Mouse (Mus musculus): ENCODE measurements around the gene Sdccag8. TPM values are rescaled to one million over a fixed set of nuclear protein-coding genes. Genes with fewer than 3 reads are reported as not detected.

The Sdccag8 gene
- polyA plus RNA-seq, 1 experiment from 2014 or later: 25.4 TPM

DNA sequence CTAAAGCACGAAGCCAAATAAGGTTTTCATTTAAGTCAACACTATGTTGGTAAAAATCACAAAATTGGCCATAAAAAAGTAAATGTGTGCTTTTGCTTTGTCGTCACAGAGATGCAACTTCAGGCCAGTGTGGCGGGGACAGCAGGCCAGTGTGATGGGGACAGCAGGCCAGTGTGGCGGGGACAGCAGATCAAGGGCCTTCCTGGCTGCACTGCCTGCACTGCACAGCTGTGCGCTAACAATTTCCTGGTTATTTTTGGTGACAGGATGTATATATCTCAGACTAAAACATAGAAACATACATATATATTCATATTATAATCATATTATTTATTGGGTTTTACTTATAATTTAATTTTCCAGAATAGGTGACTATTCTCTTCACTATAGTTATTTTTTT lies 71.5 kb downstream of the Sdccag8 start:
- no peak for ATAC-seq (ENCODE audit: low read depth)
- WGBS: 85% methylated on average over 5 of the region's 5 CpGs

DNA sequence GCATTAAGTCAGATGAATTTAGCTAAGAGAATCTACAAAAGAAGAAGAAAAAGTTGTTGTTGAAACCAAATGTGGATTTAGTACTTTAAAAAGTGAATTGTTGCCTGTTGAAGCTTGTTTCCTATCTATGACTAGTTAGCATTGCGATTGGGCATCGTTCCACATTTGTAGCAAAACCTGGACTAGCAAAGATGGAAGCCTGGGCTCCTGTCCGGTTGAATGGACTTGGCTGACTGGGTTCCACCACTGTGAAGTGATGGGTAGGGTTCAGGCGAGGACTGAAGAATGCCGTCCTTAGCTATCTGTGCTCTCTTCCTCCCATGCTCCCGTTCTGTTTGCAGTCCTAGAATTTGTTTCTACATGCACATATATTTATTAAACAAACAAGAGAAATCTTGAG lies 89.3 kb downstream of the Sdccag8 start:
- no peak for ATAC-seq (ENCODE audit: low read depth)
- WGBS: 86% methylated on average over 6 of the region's 6 CpGs
- H3K4me3 ChIP-seq: no peak overlapping the region
- H3K9ac ChIP-seq: no peak overlapping the region
- no peaks in the 10 kb centered on the region for H3K4me1 ChIP-seq (replicated peaks)
- H3K27ac ChIP-seq (replicated peaks): no peak overlapping the region
- H3K4me2 ChIP-seq: no peak overlapping the region
- no peaks in the 10 kb centered on the region for H3K36me3 ChIP-seq
- no peaks in the 10 kb centered on the region for H3K27me3 ChIP-seq
- H3K9me3 ChIP-seq: no peaks in the 10 kb centered on the region

More for the DNA sequence above, 71.5 kb downstream of the Sdccag8 start:
- Histone ChIP-seq H3K36me3 (no peaks in the 10 kb centered on the region), H3K4me2 (no peak overlapping the region), H3K4me3 (no peak overlapping the region), H3K27ac (replicated peaks) (no peak overlapping the region), H3K9me3 (no peaks in the 10 kb centered on the region), H3K4me1 (replicated peaks) (peaks cover 7% of the 10 kb centered on the region), H3K9ac (no peak overlapping the region), H3K27me3 (no peaks in the 10 kb centered on the region)

DNA sequence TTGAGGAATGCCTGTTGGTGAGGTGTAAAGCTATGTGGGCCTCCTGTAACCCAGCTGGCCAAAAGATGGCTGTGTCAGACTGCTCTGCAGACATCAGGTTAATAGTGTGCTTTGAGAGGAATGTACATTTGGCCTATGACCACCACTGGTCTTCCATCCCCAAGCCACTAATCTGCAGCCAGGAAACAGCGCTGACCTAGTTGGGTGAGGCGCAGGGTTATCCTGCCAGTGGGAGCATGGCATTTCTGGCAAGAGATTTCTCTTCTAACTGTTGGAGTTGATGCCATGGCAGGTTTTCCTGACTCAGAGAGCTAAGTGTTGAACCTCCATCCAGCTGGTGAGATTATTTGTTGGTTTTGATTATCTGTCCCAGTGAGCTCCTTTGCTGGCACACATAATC lies 101.5 kb downstream of the Sdccag8 start:
- WGBS: 91% methylated on average over 2 of the region's 2 CpGs
- H3K9ac ChIP-seq: no peak overlapping the region
- ATAC-seq (ENCODE audit: low read depth): no peak

DNA sequence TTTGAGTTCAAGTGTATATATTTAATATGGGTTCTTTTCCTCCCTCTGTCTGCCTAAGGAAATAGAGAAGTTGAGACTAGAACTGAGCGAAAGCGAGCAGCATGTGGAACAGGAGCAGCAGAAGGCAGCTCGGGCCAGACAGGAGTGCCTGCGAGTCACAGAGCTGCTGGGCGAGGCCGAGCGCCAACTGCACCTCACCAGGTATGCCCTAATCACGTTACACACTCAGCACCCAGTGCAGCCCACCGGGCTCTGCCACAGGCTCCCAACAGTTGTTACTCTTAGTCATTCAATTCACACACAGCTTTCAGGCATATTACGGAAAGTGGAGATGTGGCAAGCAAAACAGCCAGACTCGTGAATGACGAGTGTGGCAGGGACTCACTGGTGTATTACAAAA lies 105.0 kb downstream of the Sdccag8 start:
- ATAC-seq (ENCODE audit: low read depth): no peak
- Histone ChIP-seq H3K9me3 (no peaks in the 10 kb centered on the region), H3K9ac (no peak overlapping the region), H3K36me3 (peaks cover 4% of the 10 kb centered on the region; the same call in 1 of the 2 replicates), H3K4me1 (replicated peaks) (peaks cover 6% of the 10 kb centered on the region; the same call in 1 of the 2 replicates), H3K4me2 (no peak overlapping the region), H3K27ac (replicated peaks) (no peak overlapping the region), H3K4me3 (no peak overlapping the region), H3K27me3 (no peaks in the 10 kb centered on the region)
- WGBS: 96% methylated on average over 12 of the region's 12 CpGs

More for the DNA sequence above, 101.5 kb downstream of the Sdccag8 start:
- H3K27me3 ChIP-seq: no peaks in the 10 kb centered on the region
- H3K36me3 ChIP-seq: peaks cover 4% of the 10 kb centered on the region; the same call in 1 of the 2 replicates
- no peak overlapping the region for H3K4me2 ChIP-seq
- H3K27ac ChIP-seq (replicated peaks): no peak overlapping the region
- no peak overlapping the region for H3K4me3 ChIP-seq
- no peaks in the 10 kb centered on the region for H3K4me1 ChIP-seq (replicated peaks)
- no peaks in the 10 kb centered on the region for H3K9me3 ChIP-seq

DNA sequence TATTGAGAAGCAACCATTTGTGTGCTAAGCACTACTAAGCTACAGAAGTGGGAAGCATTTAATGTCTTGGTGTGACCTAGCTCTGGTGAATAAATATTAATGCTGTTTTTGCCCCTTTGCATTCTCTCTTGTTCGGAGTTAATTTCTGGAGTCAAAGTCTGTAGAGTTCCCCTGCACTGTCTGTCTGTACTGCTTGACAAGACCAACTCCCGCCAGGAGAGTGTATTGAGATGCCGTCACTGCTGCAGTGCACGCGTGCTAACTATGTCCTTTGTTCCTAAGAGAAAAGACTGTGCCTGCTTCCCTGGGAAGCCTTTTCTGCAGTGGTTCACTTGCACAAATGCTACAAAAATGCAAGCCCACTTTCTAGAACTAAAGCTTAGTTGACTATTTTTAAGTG lies 108.4 kb downstream of the Sdccag8 start:
- Histone ChIP-seq H3K36me3 (peaks cover 4% of the 10 kb centered on the region; the same call in 1 of the 2 replicates), H3K4me1 (replicated peaks) (peaks cover 6% of the 10 kb centered on the region; the same call in 1 of the 2 replicates), H3K4me2 (no peak overlapping the region), H3K9me3 (no peaks in the 10 kb centered on the region), H3K9ac (no peak overlapping the region), H3K27ac (replicated peaks) (no peak overlapping the region), H3K27me3 (no peaks in the 10 kb centered on the region), H3K4me3 (no peak overlapping the region)
- ATAC-seq (ENCODE audit: low read depth): no peak
- WGBS: 25% methylated on average over 5 of the region's 5 CpGs

DNA sequence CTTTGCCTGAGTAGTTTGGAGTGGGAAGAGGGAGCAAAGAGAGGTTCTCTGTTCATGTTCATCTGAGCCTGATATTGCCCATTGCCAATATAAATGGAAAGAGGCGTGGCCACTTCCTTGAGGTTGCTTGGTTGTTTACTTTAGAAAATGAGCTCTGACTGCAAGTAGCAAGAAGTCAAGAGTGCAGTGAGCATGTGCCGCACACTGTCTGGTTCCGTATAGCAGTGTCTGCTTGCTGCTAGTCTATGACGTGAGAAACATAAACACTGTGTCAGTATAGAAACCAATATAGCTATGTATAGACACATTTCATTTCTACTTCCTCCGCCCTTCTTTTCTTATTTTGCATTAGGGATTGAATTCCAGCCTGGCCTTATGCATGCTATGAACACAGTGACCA lies 111.5 kb downstream of the Sdccag8 start:
- no peak for ATAC-seq (ENCODE audit: low read depth)
- H3K36me3 ChIP-seq: no peaks in the 10 kb centered on the region
- H3K9ac ChIP-seq: no peak overlapping the region
- no peak overlapping the region for H3K4me3 ChIP-seq
- H3K9me3 ChIP-seq: no peaks in the 10 kb centered on the region
- peaks cover 21% of the 10 kb centered on the region for H3K4me1 ChIP-seq (replicated peaks)
- no peak overlapping the region for H3K27ac ChIP-seq (replicated peaks)
- no peaks in the 10 kb centered on the region for H3K27me3 ChIP-seq
- no peak overlapping the region for H3K4me2 ChIP-seq
- 89% methylated on average over 5 of the region's 5 CpGs for WGBS

DNA sequence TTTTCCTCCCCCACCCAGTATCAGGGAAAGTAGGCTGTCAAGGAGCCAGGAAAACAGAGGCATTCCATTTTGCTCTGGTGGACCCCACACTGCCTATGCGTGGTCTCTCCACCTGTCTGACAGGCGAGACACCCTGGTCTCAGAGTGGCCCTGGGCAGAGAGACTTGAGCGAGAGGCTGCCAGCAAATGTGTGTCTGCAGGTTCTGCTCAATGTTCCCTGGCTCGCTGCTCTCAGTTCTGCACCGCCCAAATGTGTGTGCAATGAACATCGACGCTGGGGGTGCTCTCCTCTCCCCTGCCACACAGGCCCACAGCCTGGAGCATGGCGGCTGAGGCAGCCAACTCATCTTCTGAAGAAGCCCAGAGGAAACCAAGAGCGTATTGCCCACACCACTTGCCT lies 112.9 kb downstream of the Sdccag8 start:
- ATAC-seq (ENCODE audit: low read depth): no peak
- no peak overlapping the region for H3K4me2 ChIP-seq
- no peak overlapping the region for H3K27ac ChIP-seq (replicated peaks)
- H3K4me1 ChIP-seq (replicated peaks): peaks cover 23% of the 10 kb centered on the region
- 92% methylated on average over 9 of the region's 9 CpGs for WGBS
- H3K4me3 ChIP-seq: no peak overlapping the region
- no peaks in the 10 kb centered on the region for H3K27me3 ChIP-seq
- H3K9me3 ChIP-seq: no peaks in the 10 kb centered on the region
- no peaks in the 10 kb centered on the region for H3K36me3 ChIP-seq
- no peak overlapping the region for H3K9ac ChIP-seq

DNA sequence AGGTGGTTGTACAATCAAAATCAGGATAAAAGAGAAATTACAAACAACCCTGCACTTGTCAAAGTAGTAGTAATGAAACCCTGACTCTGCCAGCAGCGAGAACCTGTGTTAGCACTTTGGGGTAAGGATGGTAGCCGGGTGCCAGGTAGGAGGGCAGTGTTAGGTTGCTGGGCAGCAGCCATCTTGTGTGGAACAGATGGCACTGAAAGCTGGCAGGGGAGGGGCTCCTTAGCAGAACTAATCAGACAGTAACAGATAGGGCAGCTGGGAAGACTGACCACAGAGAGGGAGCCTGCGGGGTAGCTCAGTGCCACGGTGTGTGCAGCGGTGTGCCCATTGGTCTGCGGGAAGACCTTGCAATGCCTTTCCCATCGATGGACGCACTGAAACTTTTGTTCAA lies 115.2 kb downstream of the Sdccag8 start:
- peak; percentile 90 for ATAC-seq (ENCODE audit: low read depth)
- Histone ChIP-seq H3K27ac (replicated peaks) (no peak overlapping the region), H3K9ac (no peak overlapping the region), H3K4me1 (replicated peaks) (peaks cover 26% of the 10 kb centered on the region), H3K4me3 (no peak overlapping the region), H3K36me3 (no peaks in the 10 kb centered on the region), H3K9me3 (no peaks in the 10 kb centered on the region), H3K27me3 (no peaks in the 10 kb centered on the region), H3K4me2 (no peak overlapping the region)
- 43% methylated on average over 8 of the region's 8 CpGs for WGBS

DNA sequence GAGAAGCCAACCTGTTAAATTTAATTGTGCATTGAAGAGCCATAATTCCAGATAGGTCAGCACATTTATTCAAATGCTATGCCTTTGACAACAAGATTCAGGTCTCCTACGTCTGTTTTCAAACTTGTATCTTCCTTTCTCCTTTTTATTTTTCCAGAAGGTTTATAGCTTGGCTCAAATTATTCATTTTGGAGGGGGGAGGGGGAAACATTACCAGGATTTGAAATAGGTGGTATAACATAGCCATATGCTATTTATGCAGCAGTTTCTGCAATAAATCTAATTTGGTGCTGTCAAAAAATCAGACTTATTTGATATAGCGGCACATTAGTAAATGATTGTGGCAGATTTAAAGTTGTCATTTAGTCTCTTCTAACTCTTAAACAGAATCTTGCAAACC lies 116.1 kb downstream of the Sdccag8 start:
- H3K4me3 ChIP-seq: no peak overlapping the region
- peaks cover 26% of the 10 kb centered on the region for H3K4me1 ChIP-seq (replicated peaks)
- no peaks in the 10 kb centered on the region for H3K9me3 ChIP-seq
- 70% methylated on average over 2 of the region's 2 CpGs for WGBS
- H3K36me3 ChIP-seq: no peaks in the 10 kb centered on the region
- H3K27ac ChIP-seq (replicated peaks): no peak overlapping the region
- no peak for ATAC-seq (ENCODE audit: low read depth)
- H3K4me2 ChIP-seq: no peak overlapping the region
- H3K9ac ChIP-seq: no peak overlapping the region
- no peaks in the 10 kb centered on the region for H3K27me3 ChIP-seq

DNA sequence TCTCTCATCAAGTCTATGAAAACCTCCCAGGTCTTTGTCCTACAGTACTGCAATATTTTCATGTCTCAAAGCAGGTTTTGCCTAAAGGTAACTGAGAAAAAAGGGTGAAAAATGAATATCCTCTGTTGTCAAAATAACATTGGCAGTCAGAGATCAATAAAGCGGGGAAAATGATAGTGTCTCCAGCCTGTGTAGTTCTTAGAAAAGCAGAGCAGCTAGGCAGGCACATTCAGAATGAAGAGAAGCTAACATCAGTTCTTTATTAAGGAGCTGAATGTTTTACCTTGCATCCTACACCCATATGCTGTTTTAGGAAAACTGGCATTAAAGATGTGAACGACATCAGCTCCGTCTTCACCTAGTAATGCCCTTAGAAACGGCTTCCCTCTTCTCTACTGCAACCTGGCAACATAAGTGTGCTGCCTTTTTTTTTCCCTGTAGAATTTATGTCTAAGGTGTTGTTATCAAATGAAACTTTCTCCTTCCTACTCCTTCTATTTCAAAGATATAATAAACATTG lies 116.6 kb downstream of the Sdccag8 start:
- Histone ChIP-seq H3K4me3 (no peak overlapping the region), H3K9ac (no peak overlapping the region), H3K27me3 (no peaks in the 10 kb centered on the region), H3K36me3 (no peaks in the 10 kb centered on the region), H3K27ac (replicated peaks) (no peak overlapping the region), H3K9me3 (no peaks in the 10 kb centered on the region), H3K4me2 (no peak overlapping the region), H3K4me1 (replicated peaks) (peaks cover 26% of the 10 kb centered on the region)
- ATAC-seq (ENCODE audit: low read depth): no peak
- 77% methylated on average over 4 of the region's 4 CpGs for WGBS

DNA sequence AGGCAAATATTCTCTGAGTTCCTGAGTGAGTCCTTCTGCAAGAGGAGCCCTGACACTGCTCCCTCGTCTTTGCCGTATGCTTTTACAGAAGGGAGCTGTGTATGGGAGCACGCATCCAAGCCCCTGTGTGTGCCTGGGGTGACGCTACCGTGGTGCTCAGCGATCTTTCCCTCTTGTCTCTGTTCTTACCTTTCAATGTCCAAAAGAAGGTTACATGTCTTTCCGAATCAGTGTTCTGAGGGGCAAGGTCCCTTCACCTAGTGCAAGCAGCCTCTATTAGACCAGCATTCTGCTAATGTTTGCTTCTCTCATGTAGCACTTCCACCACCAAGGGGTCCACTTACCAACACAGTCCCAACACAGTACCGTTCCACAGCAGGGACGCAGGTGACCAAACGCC lies 117.1 kb downstream of the Sdccag8 start:
- 82% methylated on average over 10 of the region's 10 CpGs for whole genome bisulfite sequencing
- no peaks in the 10 kb centered on the region for H3K36me3 ChIP-seq
- H3K27ac ChIP-seq (replicated peaks): no peak overlapping the region
- H3K4me1 ChIP-seq (replicated peaks): peaks cover 26% of the 10 kb centered on the region
- H3K9me3 ChIP-seq: no peaks in the 10 kb centered on the region
- H3K9ac ChIP-seq: no peak overlapping the region
- H3K4me2 ChIP-seq: no peak overlapping the region
- ATAC-seq (ENCODE audit: low read depth): no peak
- H3K4me3 ChIP-seq: no peak overlapping the region
- no peaks in the 10 kb centered on the region for H3K27me3 ChIP-seq

DNA sequence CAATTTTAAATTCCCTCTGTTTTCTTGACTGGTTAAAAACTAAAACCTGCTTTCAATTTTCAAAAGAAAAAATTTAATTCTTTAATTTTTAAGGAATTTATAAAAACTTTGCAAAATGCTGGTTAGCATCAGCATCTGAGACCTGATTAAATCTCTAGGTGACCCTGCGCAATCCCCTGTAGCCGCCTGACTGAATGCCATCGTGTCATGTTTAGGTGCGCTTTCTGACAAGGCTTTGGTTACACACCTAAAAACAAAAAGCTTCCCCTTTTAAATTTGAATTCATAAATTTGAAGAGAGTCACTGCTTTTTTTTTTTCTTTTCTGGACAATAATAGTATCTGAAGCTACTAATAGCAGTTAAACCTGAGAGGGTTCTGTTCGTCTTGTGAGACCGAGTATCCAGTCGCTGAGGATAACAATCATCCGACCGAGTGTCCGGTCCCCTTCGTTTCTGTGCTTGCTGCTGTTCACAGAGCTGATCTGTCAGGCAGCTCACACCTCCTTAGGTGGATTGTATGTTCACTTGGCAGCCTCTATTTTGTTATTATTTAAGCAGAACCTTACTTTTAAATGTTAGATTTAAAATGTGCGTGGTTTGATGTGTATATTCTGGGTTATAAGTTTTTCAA lies 118.0 kb downstream of the Sdccag8 start:
- no peak overlapping the region for H3K27ac ChIP-seq (replicated peaks)
- H3K36me3 ChIP-seq: no peaks in the 10 kb centered on the region
- ATAC-seq (ENCODE audit: low read depth): no peak
- no peak overlapping the region for H3K9ac ChIP-seq
- no peaks in the 10 kb centered on the region for H3K27me3 ChIP-seq
- peaks cover 26% of the 10 kb centered on the region for H3K4me1 ChIP-seq (replicated peaks)
- no peak overlapping the region for H3K4me3 ChIP-seq
- 86% methylated on average over 12 of the region's 12 CpGs for WGBS
- no peak overlapping the region for H3K4me2 ChIP-seq
- no peaks in the 10 kb centered on the region for H3K9me3 ChIP-seq

DNA sequence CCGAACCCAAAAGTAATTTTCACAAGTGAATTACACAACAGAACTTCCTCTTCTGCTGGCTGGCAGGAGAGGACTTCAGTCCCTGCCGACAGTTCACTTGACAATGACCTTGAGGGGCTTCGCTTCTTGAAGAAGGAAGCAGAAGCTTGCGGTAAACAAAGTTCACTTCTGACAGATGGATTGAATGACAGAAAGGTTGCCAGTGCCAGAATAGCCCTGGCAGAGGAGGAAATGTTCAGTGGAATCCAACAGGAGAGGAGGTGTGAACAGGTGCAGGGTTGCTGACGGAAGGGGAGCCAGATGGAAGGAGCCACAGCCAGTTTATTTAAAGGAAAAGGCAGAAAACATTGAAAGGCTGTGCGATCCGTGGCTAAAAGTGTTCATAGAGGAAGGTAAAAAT lies 118.9 kb downstream of the Sdccag8 start:
- Histone ChIP-seq H3K4me1 (replicated peaks) (peaks cover 26% of the 10 kb centered on the region), H3K4me3 (no peak overlapping the region), H3K27me3 (no peaks in the 10 kb centered on the region), H3K27ac (replicated peaks) (no peak overlapping the region), H3K9ac (no peak overlapping the region), H3K36me3 (no peaks in the 10 kb centered on the region), H3K9me3 (no peaks in the 10 kb centered on the region), H3K4me2 (no peak overlapping the region)
- WGBS: 70% methylated on average over 7 of the region's 7 CpGs
- no peak for ATAC-seq (ENCODE audit: low read depth)

Measured in neural tube, embryonic 13.5 days (tissue).